Mouse (Mus musculus) urinary bladder, adult 18-20 months (tissue): ENCODE data around the gene Ppp2r3a.

Experiments used
- DNase-seq, 2 experiments: peaks; one replicate each; pipeline ENCODE4 v3.0.0; 2022; ENCODE audit warnings: low spot score in 2 of 2, mixed read lengths in 2 of 2

The Ppp2r3a gene

GRCm38 (mm10) chr9:101074332-101075021 lies 177.1 kb downstream of the Ppp2r3a start:
- peak; percentile 78 to 83 for DNase-seq

DNA sequence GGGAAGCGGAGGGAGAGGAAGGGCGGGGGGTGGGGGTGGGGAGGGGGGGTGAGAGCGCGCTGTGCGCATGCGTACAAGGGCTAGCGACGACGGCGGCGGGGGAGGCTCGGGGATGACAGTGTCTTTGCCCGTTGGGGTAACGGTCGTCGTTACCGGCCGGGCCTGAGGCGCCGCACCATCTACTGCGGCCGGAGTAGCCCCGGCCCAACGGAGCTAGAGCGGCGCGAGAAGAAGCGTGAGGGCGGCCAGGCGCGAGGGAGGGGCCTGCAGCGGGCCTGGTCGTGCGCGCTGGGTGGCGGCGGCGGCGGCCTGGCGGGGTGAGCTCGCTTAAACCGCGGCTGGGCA lies 177.6 kb downstream of the Ppp2r3a start, which contains the start of gene Msl2:
Msl2 (plus strand) TSS at position 115 of the 345 bp plus-strand sequence.
- peak in 1 of 2 experiments; percentile 62 for DNase-seq

DNA sequence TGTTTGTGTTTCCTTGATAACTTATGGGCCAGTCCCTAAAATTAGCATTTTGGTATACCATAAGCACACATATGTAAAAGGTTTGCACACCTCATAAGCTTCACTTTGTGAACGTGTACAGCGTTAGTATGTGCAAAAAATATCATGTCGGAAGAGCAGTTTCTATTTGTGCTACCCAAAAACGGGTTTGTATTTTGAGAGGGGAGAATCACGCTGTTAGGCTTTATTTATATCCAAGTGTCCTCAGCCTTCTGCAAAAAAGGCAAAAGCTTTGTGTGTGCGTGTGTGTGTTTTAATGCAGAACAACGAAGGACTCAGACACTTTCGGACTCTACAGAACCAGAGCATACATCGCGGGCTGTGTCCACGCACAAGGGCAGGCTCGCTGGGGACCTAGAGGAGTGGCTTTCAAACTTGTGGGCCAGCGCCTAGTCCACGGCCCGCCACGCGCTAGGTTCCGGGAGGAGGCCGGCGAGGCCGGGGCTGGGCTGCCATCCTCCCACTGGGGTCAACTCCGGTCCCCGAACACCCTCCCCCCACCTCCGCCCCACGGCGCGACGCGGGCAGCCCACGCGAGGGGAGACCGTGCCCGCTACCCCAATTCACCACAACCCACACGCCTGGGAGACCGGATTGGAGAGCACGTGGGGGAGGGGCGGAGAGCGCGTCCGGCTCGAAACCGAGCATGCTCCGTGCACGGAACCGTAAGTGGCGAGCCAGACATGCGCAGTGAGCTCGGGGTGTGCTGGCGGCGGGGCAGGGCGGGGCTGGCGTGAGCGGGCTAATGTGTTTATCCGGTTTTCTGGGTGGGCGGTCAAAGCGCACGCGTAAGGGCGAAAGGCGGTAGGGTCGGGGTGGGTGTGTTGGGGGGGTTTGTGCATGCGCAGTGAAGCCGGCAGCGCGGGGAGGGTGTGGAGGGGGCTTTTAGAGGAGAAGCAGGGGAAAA lies 178.3 kb downstream of the Ppp2r3a start:
- peak; percentile 97 to 99 for DNase-seq

DNA sequence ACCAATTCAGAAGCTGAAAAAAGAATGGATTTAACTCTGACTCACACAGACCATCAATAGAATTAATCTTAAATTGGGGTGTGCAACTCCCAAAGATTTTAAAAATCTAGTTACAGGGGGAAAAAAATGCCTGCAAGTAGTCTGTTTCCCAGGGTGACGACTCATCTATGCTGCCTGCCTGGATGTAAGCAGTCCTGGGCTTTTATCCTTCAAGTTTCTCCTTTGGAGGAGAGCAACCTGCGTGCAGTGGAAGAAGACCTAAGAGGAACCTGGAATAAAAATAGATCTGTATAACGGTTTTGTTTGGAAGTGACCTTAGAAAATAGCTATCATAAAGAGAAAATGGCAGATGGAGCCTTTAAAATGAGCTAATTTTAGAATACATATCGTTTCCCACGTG lies 179.1 kb downstream of the Ppp2r3a start:
- no peak for DNase-seq

- no peak for DNase-seq
Observed at GRCm38 (mm10) chr9:101069781-101070180, 181.8 kb downstream of the Ppp2r3a start.

- no peak for DNase-seq
Observed at GRCm38 (mm10) chr9:101065076-101065602, 186.5 kb downstream of the Ppp2r3a start.

DNA sequence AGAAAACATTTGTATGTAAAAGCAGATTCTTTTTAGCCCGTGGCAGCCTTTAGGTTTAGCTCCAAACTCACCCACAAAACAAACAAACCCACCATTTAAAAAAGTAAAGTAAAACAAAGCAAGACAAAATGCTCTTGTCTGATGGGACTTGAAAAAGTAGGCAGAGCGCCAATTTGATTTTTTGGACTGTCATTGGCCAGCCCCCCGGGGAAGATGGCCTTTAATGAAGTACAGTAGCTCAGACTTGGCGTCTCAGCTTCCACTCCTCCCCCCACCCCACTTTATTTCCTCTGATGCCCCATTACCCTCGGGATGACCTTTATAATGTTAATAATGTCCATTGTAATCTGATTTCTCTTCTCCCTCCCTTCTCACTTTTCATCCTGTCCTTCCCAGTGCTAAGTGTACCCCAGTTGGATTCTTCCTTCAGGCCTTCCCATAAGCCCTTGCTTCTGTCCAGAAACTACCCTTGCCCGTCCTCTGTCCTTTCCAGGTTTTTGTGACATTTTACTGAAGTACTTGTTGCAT lies 189.3 kb downstream of the Ppp2r3a start:
- no peak for DNase-seq

DNA sequence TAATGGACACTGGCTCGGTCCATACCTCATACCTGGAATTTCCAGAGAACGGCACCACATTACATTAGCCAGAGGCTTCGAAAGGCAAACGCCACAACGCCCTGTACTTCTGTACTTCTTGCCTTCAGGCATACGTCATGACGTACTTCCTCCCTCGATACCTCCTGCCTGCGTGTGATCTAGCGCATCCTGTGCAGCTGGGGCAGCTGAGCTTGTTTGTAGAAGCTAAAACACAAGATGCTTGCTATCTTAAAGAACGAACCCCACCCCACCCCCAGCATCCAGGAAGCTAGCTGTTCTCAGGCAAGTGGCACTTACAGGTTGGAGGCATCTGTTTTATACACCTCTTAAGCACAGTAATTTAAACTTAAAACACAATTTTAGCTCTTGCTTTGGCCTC lies 190.6 kb downstream of the Ppp2r3a start:
- no peak for DNase-seq

DNA sequence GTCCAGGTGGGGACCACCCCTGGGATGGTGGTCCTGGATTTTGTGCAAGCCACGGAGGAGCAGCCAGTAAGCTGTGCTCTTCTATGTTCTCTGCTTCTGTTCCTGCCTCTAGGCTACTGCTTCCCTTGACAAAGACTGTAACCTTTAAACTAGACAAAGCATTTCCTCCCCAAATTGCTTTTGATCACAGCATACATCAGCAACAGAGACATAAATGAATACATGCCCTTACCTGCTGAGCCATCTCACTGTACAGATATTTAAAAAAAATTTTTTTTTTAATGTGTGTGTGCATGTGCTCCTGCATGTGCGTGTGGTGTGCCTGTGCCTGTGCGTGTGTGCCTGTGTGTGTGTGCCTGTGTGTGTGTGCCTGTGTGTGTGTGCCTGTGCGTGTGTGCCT lies 194.4 kb downstream of the Ppp2r3a start:
- no peak for DNase-seq
